Mouse (Mus musculus): ENCODE measurements around the gene Nrde2. TPM values are rescaled to one million over a fixed set of nuclear protein-coding genes. Genes with fewer than 3 reads are reported as not detected.

The Nrde2 gene
- total and polyA plus RNA-seq, 3 experiments = 16.5 to 17.2 TPM; not detected in 1

- peak overlapping the region; percentile 97 for H3K27ac ChIP-seq (ENCODE audit: control insufficient read depth, low read depth, low read length)
- no peaks in the 10 kb centered on the region; the same call in 1 of the 2 replicates for H3K79me2 ChIP-seq (ENCODE audit: control insufficient read depth, insufficient read depth, low read length, poor library complexity)
- H3K9ac ChIP-seq (ENCODE audit: control insufficient read depth, low read depth, low read length, poor library complexity, severe bottlenecking) = peak overlapping the region; percentile 91
- TF ChIP-seq USF2 (IDR thresholded peaks at IDR 0.05; ENCODE audit: borderline replicate concordance in 1 of 2, insufficient read depth in 1 of 2, low read depth in 1 of 2, low read length in 2 of 2) (no peak), MAZ (IDR thresholded peaks at IDR 0.05; ENCODE audit: low read depth, low read length) (no peak), USF1 (IDR thresholded peaks at IDR 0.05; ENCODE audit: low read depth, low read length) (no peak), BHLHE40 (IDR thresholded peaks at IDR 0.05; ENCODE audit: borderline replicate concordance, low read depth, low read length) (no peak), ZNF384 (IDR thresholded peaks at IDR 0.05; ENCODE audit: low read depth, low read length) (0 out of 2 replicates have a peak, but pooled peaks have one; percentile 3), POLR2A (IDR thresholded peaks at IDR 0.05; ENCODE audit: control insufficient read depth in 1 of 2, insufficient read depth in 1 of 2, low read depth in 1 of 2, low read length in 2 of 2, poor library complexity in 1 of 2) (no peak), MXI1 (IDR thresholded peaks at IDR 0.05; ENCODE audit: low read depth, low read length) (no peak), POLR2AphosphoS5 (IDR thresholded peaks at IDR 0.05; ENCODE audit: borderline replicate concordance, low read depth, low read length) (no peak)
- no peaks in the 10 kb centered on the region for H3K27me3 ChIP-seq (ENCODE audit: control insufficient read depth in 1 of 2, insufficient read depth in 2 of 2, low read length in 2 of 2)
- H3K9me3 ChIP-seq (replicated peaks; ENCODE audit: insufficient read depth, low read length) = no peaks in the 10 kb centered on the region
- DNase-seq (ENCODE audit: low read depth, low spot score) = peak; percentile 72
- H3K4me3 ChIP-seq (ENCODE audit: control insufficient read depth in 1 of 2, insufficient read depth in 1 of 2, low read depth in 2 of 2, low read length in 2 of 2) = peak overlapping the region; percentile 64 to 66
- H3K36me3 ChIP-seq (ENCODE audit: control insufficient read depth in 1 of 2, insufficient read depth in 2 of 2, low read length in 2 of 2) = peaks cover 0 to 26% of the 10 kb centered on the region in 2 experiments; a peak in 2 of 4 replicates
- peaks cover 10 to 23% of the 10 kb centered on the region in 2 experiments for H3K4me1 ChIP-seq (ENCODE audit: control insufficient read depth in 1 of 2, insufficient read depth in 2 of 2, low read length in 2 of 2)
Observed at GRCm38 (mm10) chr12:100186376-100186775, 26.9 kb upstream of the Nrde2 start.

- DNase-seq (ENCODE audit: low read depth, low spot score) = peak; percentile 87
- H3K4me3 ChIP-seq (ENCODE audit: control insufficient read depth in 1 of 2, insufficient read depth in 1 of 2, low read depth in 2 of 2, low read length in 2 of 2) = peak overlapping the region in 1 of 2 experiments; percentile 64; a peak in 2 of 4 replicates
- H3K9me3 ChIP-seq (replicated peaks; ENCODE audit: insufficient read depth, low read length) = no peaks in the 10 kb centered on the region
- no peak overlapping the region for H3K9ac ChIP-seq (ENCODE audit: control insufficient read depth, low read depth, low read length, poor library complexity, severe bottlenecking)
- H3K79me2 ChIP-seq (ENCODE audit: control insufficient read depth, insufficient read depth, low read length, poor library complexity) = no peaks in the 10 kb centered on the region; the same call in 1 of the 2 replicates
- peaks cover 10 to 23% of the 10 kb centered on the region in 2 experiments for H3K4me1 ChIP-seq (ENCODE audit: control insufficient read depth in 1 of 2, insufficient read depth in 2 of 2, low read length in 2 of 2)
- H3K27ac ChIP-seq (ENCODE audit: control insufficient read depth, low read depth, low read length) = peak overlapping the region; percentile 73
- peaks cover 0 to 26% of the 10 kb centered on the region in 2 experiments; a peak in 2 of 4 replicates for H3K36me3 ChIP-seq (ENCODE audit: control insufficient read depth in 1 of 2, insufficient read depth in 2 of 2, low read length in 2 of 2)
- H3K27me3 ChIP-seq (ENCODE audit: control insufficient read depth in 1 of 2, insufficient read depth in 2 of 2, low read length in 2 of 2) = no peaks in the 10 kb centered on the region
- TF ChIP-seq MEF2A (IDR thresholded peaks at IDR 0.05; ENCODE audit: extremely low read depth, insufficient replicate concordance, low read depth, low read length, poor library complexity, severe bottlenecking) (no peak), MYB (IDR thresholded peaks at IDR 0.05; ENCODE audit: low read depth, low read length) (0 out of 2 replicates have a peak, but pooled peaks have one; percentile 43), TAL1 (IDR thresholded peaks at IDR 0.05; ENCODE audit: low read length) (peak; percentile 45), EP300 (IDR thresholded peaks at IDR 0.05; ENCODE audit: low read depth in 1 of 2, low read length in 2 of 2) (peak; percentile 74 to 84), BHLHE40 (IDR thresholded peaks at IDR 0.05; ENCODE audit: borderline replicate concordance, low read depth, low read length) (no peak; the same call in 1 of the 2 replicates), ZNF384 (IDR thresholded peaks at IDR 0.05; ENCODE audit: low read depth, low read length) (peak; percentile 48; the same call in 1 of the 2 replicates), ZMIZ1 (IDR thresholded peaks at IDR 0.05; ENCODE audit: low read depth, low read length) (no peak), MAFK (IDR thresholded peaks at IDR 0.05; ENCODE audit: borderline replicate concordance, low read depth, low read length) (no peak), USF2 (IDR thresholded peaks at IDR 0.05; ENCODE audit: borderline replicate concordance in 1 of 2, insufficient read depth in 1 of 2, low read depth in 1 of 2, low read length in 2 of 2) (no peak), TCF12 (IDR thresholded peaks at IDR 0.05; ENCODE audit: low read depth, low read length) (peak; percentile 82), MXI1 (IDR thresholded peaks at IDR 0.05; ENCODE audit: low read depth, low read length) (no peak; the same call in 1 of the 2 replicates), MAX (IDR thresholded peaks at IDR 0.05; ENCODE audit: low read length) (peak; percentile 47; the same call in 1 of the 2 replicates), CHD1 (IDR thresholded peaks at IDR 0.05; ENCODE audit: low read depth, low read length) (no peak), USF1 (IDR thresholded peaks at IDR 0.05; ENCODE audit: low read depth, low read length) (no peak), POLR2AphosphoS5 (IDR thresholded peaks at IDR 0.05; ENCODE audit: borderline replicate concordance, low read depth, low read length) (no peak), UBTF (IDR thresholded peaks at IDR 0.05; ENCODE audit: borderline replicate concordance, insufficient read depth, low read depth, low read length) (no peak), RAD21 (IDR thresholded peaks at IDR 0.05; ENCODE audit: low read depth, low read length) (no peak), NELFE (IDR thresholded peaks at IDR 0.05; ENCODE audit: low read depth, low read length) (0 out of 2 replicates have a peak, but pooled peaks have one; percentile 25), ELF1 (IDR thresholded peaks at IDR 0.05; ENCODE audit: low read depth, low read length) (no peak), RCOR1 (IDR thresholded peaks at IDR 0.05; ENCODE audit: low read depth, low read length) (peak; percentile 93), KAT2A (conservative IDR thresholded peaks at IDR 0.05; ENCODE audit: low read depth, low read length) (no peak), MYC (IDR thresholded peaks at IDR 0.05; ENCODE audit: low read depth, low read length) (0 out of 2 replicates have a peak, but pooled peaks have one; percentile 31), GATA1 (IDR thresholded peaks at IDR 0.05; ENCODE audit: low read depth, low read length) (peak; percentile 51; the same call in 1 of the 2 replicates), GABPA (IDR thresholded peaks at IDR 0.05; ENCODE audit: low read depth, low read length) (no peak), ZC3H11A (IDR thresholded peaks at IDR 0.05; ENCODE audit: low read depth, low read length) (no peak), SMC3 (IDR thresholded peaks at IDR 0.05; ENCODE audit: low read depth, low read length) (no peak), MAZ (IDR thresholded peaks at IDR 0.05; ENCODE audit: low read depth, low read length) (no peak)
Observed at GRCm38 (mm10) chr12:100185897-100186296, 26.4 kb upstream of the Nrde2 start.

Data from MEL (cell line).